Mouse (Mus musculus) liver, adult 2 months (tissue): ENCODE measurements at regions not wholly inside any gene's neighbourhood (a gene's known extent, or its start where the extent isn't known, plus 50 kb on each side); places are given as distances from the start of the nearest gene placed in this dataset.
A peak's percentile ranks its signal among the peaks of the same experiment; 100 is the strongest.

Source experiments
- DNase-seq: peaks from one replicate; pipeline ENCODE4 v3.0.0-alpha.2; 2011; ENCODE audit warnings: low read depth, low spot score; ENCODE audit errors: extremely low read depth
- H3K27ac ChIP-seq: fragments of 200-500 bp; replicated peaks from 2 replicates; pipeline ENCODE4 v1.5.1; 2012; ENCODE audit warnings: low read depth, mild to moderate bottlenecking, control low read depth, inconsistent platforms, low read length; ENCODE audit not compliant: insufficient read depth
- H3K27me3 ChIP-seq: fragments of 200-500 bp; 2 replicates; pipeline ENCODE4 v1.6.1; 2012; ENCODE audit warnings: mild to moderate bottlenecking, moderate library complexity, low read length, inconsistent platforms; ENCODE audit not compliant: control insufficient read depth, insufficient read depth
- H3K36me3 ChIP-seq: fragments of 200-500 bp; 2 replicates; pipeline ENCODE4 v1.6.1; 2012; ENCODE audit warnings: low read length, inconsistent platforms; ENCODE audit not compliant: control insufficient read depth, insufficient read depth
- H3K4me1 ChIP-seq: fragments of 200-500 bp; 2 replicates; pipeline ENCODE4 v1.6.1; 2011; ENCODE audit warnings: low read length; ENCODE audit not compliant: control insufficient read depth, insufficient read depth
- H3K4me3 ChIP-seq: fragments of 200-500 bp; 2 replicates; pipeline ENCODE4 v1.5.1; 2011; ENCODE audit warnings: low read depth, mild to moderate bottlenecking, control low read depth, low read length, moderate library complexity; ENCODE audit not compliant: insufficient read depth
- H3K79me2 ChIP-seq: fragments of 200-500 bp; 2 replicates; pipeline ENCODE4 v1.6.1; 2012; ENCODE audit warnings: inconsistent platforms, mild to moderate bottlenecking, low read length, moderate library complexity; ENCODE audit not compliant: control insufficient read depth, insufficient read depth
- H3K9ac ChIP-seq: fragments of 200-500 bp; 2 replicates; pipeline ENCODE4 v1.6.1; 2012; ENCODE audit warnings: low read depth, mild to moderate bottlenecking, control low read depth, inconsistent platforms, low read length
- CTCF ChIP-seq: fragments of 200-500 bp; IDR thresholded peaks from 2 replicates; pipeline ENCODE4 v1.5.1; 2011; ENCODE audit warnings: low read depth, low read length, control low read depth
- POLR2A ChIP-seq: fragments of 200-500 bp; IDR thresholded peaks from 2 replicates; pipeline ENCODE4 v1.6.1; 2011; ENCODE audit warnings: low read length, control low read depth; ENCODE audit not compliant: insufficient read depth; ENCODE audit errors: extremely low read depth
- WGBS: fragments of 180-500 bp; shearing (Covaris S2); methylation state at CpG from one replicate; pipeline ENCODE4 v1.1.7; 2018; 5-methylcytosine and 5-hydroxymethylcytosine counted together

- Histone ChIP-seq H3K36me3 (no peaks in the 10 kb centered on the region), H3K4me3 (no peak overlapping the region), H3K27ac (no peak overlapping the region), H3K27me3 (no peaks in the 10 kb centered on the region), H3K79me2 (no peaks in the 10 kb centered on the region), H3K4me1 (no peaks in the 10 kb centered on the region), H3K9ac (no peak overlapping the region)
- TF ChIP-seq POLR2A (no peak), CTCF (no peak)
- WGBS = 32% methylated on average over 3 of the region's 3 CpGs
- peak; percentile 4 for DNase-seq
These were observed 158.1 kb downstream of the Gm6377 start for GRCm38 (mm10) chrX:109354633-109355032.

- no peaks in the 10 kb centered on the region for H3K27me3 ChIP-seq
- 56% methylated on average over 3 of the region's 3 CpGs for WGBS
These were observed 196.4 kb downstream of the Gm6377 start for GRCm38 (mm10) chrX:109392908-109393307.

GRCm38 (mm10) chrX:109442932-109443331 lies 246.4 kb downstream of the Gm6377 start:
- H3K79me2 ChIP-seq = no peaks in the 10 kb centered on the region
- H3K27me3 ChIP-seq = no peaks in the 10 kb centered on the region
- H3K27ac ChIP-seq = no peak overlapping the region
- H3K36me3 ChIP-seq = no peaks in the 10 kb centered on the region
- no peak for TF ChIP-seq CTCF
- no peak for TF ChIP-seq POLR2A
- no peak overlapping the region for H3K4me3 ChIP-seq
- H3K4me1 ChIP-seq = no peaks in the 10 kb centered on the region
- no peak overlapping the region for H3K9ac ChIP-seq
- no peak for DNase-seq

More at GRCm38 (mm10) chrX:109392908-109393307, 196.4 kb downstream of the Gm6377 start:
- DNase-seq = no peak
- Histone ChIP-seq H3K4me1 (no peaks in the 10 kb centered on the region), H3K9ac (no peak overlapping the region), H3K4me3 (no peak overlapping the region), H3K79me2 (no peaks in the 10 kb centered on the region), H3K36me3 (no peaks in the 10 kb centered on the region), H3K27ac (no peak overlapping the region)
- TF ChIP-seq POLR2A (no peak), CTCF (no peak)
